Mouse (Mus musculus) layer of hippocampus, postnatal 36 days (tissue): Measurements from ENCODE around the gene Pigm. TPM values are rescaled to one million over a fixed set of nuclear protein-coding genes. Genes with fewer than 3 reads are reported as not detected.

Source experiments
- DNase-seq, 2 experiments: peaks; one replicate each; pipeline ENCODE4 v3.0.0; 2022
- total RNA-seq, 2 experiments: library from RNA; stranded (reverse); gene quantifications; 2 replicates each; pipeline ENCODE4 v1.2.3; 2021

The Pigm gene
- total RNA-seq, 2 experiments from 2014 or later, result 9.1 TPM

DNA sequence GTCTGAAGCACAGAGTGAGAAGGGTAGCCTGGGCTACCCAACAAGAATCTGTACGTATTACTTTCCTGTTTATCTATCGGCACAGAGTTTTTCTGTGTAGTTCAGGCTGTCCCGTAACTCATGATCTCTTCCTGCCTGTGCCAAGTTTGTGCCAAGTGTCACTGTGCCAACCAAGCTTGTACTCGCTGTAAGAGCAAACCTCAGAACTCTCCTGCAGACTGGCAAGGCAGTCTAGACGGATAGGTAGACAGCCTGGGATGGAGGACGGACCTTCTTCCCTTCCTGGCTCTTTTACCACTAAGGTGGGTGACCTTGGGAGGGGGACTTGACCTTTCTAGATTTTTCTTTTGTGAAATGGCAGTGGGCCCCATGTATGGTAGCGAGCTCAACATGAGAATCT, 38.7 kb downstream of the Pigm start:
- DNase-seq, result no peak

DNA sequence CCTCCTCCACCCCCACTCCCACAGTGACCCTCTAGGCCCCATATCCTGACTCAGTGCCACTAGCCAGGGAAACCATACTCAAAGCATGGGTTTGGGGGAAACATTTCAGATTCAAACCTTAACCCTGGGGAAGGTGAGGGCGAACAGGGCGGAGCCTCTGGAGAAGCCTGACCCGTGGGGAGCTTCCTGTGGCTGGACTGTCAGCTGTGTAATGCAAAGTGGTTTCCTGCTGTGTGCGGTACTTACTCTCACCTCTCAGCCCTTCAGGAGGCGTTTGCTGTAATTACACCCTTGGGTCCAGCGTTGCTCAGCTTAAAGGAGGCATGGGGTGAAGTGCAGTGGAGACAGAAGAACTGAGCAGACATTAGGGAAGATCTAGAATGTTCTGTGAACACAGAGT, 41.8 kb downstream of the Pigm start:
- no peak for DNase-seq

DNA sequence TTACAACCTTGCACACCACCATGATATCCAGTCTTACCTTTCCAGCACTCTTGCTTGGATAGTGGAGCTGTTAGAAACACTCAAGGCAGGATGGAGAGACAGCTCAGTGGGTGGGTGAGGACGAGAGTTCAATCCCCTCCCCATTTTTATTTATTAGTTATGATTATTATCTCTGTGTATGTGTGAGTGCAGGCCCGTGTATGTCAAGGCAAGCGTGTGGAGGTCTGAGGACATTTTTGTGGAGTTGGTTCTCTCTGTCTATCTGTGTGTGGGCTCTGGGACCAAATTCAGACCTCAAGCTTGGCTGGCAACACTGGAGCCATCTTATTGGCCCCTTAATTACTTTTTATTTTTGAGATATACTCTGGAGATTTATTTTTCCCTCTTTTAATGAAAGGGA, 42.3 kb downstream of the Pigm start:
- no peak for DNase-seq

DNA sequence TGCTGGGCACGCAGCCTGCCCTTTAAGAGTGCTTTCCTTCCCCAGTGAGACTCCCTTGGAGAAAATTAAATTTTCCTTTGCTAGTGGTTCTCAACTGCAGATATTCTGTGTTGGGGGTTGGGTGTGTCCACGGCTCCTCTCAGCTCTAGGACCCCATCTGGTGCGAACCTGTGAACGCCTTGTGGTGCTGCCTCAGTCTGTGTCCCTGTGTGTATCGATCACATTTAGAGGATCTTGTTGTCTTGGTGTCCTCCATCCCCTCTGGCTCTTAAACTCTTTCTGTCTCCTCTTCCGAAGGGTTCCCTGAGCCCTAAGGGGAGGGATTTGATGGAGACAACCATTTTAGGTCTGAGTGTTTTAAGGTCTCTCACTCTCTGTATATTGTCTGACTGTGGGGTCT, 43.8 kb downstream of the Pigm start:
- no peak for DNase-seq

DNA sequence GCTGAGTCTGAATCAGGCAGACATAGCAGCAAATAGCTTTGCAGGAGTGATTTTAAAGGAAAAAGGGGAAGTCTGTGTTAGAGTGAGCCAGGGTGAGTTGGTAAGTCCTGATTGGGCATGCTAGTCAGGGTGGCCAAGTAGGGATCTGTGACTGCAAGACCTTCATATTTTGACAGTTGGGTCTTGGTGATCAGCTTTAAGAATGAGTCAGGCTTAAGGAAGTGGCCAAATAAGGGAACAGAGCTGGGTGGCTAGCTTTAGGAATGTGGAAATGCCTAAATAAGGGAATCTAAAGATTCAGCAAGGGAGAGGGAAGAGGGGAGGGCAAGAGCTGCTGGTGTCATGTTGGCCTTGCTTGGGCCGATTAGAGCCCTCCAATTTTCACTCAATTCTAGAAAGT, 47.0 kb downstream of the Pigm start:
- DNase-seq, result no peak

DNA sequence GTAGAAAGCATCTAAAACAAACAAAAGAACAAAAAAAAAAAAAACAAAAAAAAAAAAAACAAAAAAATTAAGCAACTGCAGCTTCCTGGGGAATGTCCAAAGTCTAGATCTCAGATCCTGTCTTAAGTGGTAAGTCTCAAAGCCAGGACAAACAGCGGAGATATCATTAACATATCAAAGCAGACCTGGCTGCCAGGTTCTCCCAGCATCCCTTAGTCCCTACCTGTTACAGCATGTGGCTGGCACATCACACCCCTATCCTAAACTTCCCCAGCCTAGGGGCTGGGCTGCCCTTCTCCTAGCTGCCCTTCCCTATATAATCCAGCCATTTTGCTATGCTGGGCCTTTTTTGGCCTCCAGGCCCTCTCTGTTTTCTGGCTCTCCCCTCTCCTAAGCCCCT, 50.1 kb downstream of the Pigm start:
- DNase-seq, result no peak

DNA sequence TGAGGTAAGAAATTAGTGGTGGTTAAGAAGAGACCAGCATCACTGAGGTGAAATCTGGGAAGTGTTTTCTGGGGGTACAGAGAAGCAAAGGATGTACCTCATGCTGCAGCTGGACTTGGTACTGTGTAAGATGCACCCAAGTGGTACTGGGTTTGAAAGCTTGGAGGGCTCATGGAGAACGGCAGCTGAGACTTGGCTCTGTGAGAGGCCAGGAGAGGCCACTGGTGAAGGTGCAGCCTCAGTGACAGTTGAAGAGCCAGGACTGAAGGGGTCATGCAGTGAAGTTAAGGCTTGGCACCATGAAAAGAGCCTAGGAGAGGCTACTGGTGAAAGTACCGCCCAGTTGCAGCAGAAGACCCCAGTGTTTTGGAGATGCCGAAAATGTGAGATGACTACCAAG, 51.5 kb downstream of the Pigm start:
- no peak for DNase-seq

DNA sequence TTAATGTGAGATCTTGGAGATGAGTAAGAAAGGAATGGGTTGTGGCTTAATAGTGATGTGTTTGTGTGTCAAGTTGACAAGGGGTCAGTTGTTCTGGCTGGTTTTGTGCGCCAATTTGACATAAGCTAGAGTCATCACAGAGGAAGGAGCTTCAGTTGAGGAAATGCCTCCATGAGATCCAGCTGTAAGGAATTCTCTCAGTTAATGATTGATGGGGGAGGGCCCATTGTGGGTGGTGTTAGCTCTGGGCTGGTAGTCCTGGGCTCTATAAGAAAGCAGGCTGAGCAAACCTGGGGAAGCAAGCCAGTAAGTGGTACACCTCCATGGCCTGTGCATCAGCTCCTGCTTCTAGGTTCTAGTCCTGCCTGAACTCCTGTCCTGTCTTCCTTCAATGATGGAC, 52.3 kb downstream of the Pigm start:
- DNase-seq, result no peak

DNA sequence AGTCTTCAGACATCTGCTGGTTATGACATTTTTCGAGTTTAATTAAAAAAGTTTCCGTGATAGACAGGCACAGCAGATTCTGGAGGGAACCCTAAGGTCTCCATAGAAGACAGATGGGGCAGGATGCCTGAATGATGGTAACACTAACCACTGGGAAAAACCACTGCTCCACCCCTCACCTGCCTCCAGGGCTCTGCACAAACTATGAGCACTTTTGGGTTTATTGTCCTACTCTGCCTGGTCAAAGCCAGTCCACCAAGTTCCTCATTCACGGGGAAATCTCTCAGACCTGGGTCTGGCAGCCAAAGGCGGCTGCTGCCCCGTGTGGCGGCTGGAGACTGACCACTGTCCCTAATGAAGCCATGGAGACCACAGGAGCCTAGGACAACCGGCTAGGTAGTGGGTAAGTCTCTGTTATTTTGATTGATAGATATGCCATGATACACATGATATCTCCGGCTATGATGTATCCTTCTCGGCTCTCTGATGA, 54.4 kb downstream of the Pigm start:
- DNase-seq, result no peak

DNA sequence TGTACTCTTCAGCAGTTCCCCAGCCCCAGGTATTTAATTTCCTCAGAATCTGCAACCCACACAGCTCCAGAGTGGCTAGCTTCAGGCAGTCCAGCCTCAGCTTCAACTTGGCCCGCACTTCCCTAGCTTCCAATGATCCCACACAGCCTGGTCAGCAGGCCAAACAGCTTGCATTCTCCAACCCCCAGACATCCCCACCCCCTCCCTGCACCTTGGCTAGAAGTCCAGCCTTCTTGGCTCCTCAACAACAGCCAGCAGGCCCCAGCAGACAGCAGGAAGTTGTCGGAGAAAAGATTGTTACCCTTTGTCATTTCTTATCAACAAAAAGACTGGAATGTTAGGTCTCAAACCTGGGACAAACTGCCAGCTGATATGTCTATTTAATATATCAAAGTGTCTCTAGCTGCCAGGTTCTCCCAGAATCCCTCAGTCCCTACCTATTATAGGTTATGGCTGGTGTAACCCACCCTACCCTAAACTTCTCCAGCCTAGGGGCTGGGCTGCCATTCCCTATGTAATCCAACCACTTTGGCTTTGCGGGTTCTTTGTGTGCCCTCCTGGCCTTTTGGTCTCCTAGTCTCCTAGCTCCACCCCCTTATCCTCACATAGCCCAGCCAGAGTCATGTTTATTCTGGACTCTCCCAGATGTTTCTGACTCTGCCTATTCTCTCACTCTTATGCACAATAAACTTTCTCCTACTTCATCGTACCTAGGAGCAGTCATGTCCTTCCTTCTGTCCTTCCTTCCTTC, 55.7 kb downstream of the Pigm start:
- DNase-seq, result no peak

DNA sequence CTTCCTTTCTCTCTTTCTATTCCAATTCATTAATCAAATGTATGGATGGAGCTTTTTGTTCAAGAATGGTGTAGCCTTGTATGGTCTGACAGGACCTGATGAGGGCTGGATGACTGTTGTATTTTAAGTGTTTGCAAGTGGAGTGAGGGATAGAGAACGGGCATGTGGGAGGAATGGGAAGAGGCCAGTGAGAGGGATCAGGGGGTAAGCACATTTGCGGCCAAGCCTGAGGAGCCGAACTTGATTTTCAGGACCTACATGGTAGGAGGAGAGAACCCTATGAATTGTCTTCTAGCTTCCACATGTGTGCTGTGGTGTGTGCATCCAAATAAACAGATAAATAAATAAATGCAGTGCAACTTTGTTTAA, 56.2 kb downstream of the Pigm start:
- no peak for DNase-seq

DNA sequence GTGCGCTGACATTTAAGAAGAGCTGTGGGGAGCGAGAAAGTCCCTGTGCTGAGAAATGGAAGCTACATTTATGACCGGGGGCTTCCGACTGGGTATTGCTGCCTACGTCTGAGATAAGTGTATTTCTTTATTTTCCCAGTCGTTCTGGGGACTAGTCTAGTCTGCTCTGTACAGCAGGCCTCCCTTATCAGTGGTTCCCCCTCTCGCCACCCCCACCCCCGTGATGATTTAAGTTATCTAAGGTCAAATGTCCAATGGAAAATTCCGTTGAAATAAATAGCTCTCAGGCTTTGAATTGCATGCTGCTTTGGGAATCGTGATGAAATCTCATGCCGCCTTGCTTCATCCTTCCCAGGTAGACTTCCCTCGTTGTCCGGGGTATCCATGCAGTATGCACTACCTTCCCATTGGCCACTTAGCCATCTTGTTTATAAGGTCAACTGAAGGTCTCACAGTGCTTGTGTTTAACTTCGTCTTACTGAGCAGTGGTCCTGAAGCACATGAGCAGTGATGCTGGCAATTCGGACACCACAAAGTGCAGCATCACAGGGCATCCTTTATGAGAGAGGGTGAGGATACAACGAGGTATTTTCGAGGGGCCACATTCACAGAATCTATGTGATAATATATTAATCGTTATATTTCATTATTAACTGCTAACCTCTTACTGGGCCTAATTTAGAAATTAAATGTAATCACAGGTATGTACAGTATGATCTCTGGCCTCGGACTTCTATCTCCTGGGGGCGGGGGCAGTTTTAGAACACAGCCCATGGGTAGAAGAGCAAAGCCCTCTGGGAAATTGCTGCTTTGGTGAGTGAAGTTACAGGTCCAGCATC, 56.9 kb downstream of the Pigm start:
- DNase-seq, result no peak

Other genes with a start within 250 kb of the Pigm start
- gene Pex19, start 249.8 kb upstream of the Pigm start, total RNA-seq, result 10 to 100 TPM; 89.2 to 95.3 TPM
- gene Dcaf8, start 228.5 kb upstream of the Pigm start, total RNA-seq, result 100 to 1,000 TPM; 103 to 105 TPM
- 100 to 1,000 TPM; 418 to 426 TPM for gene Pea15a, start 169.7 kb upstream of the Pigm start, total RNA-seq
- under 1 TPM in 1 of 2 experiments, not detected in 1; 0.87 TPM for gene Casq1, start 156.7 kb upstream of the Pigm start, total RNA-seq
- not detected for gene Atp1a4, start 118.1 kb upstream of the Pigm start, total RNA-seq
- 100 to 1,000 TPM; 256 to 272 TPM for gene Igsf8, start 114.9 kb upstream of the Pigm start, total RNA-seq
- gene Atp1a2, start 78.5 kb upstream of the Pigm start, total RNA-seq, result 100 to 1,000 TPM; 577 to 614 TPM
- 10 to 100 TPM; 63.6 to 66.8 TPM for gene Kcnj9, start 47.2 kb upstream of the Pigm start, total RNA-seq
- gene Kcnj10, start 35.3 kb upstream of the Pigm start, total RNA-seq, result 10 to 100 TPM; 89.3 to 94.4 TPM
- under 1 TPM in 1 of 2 experiments, not detected in 1; 0.28 TPM for gene Slamf9, start 98.8 kb downstream of the Pigm start, total RNA-seq
- 10 to 100 TPM in 1 of 2 experiments, 1 to 10 TPM in 1; 8.0 to 10.7 TPM for gene Igsf9, start 105.2 kb downstream of the Pigm start, total RNA-seq
- gene Tagln2, start 123.5 kb downstream of the Pigm start, total RNA-seq, result 1 to 10 TPM; 8.7 to 9.2 TPM
- gene Cfap45, start 144.3 kb downstream of the Pigm start, total RNA-seq, result 1 to 10 TPM; 4.0 to 5.5 TPM
- gene Vsig8, start 179.4 kb downstream of the Pigm start, total RNA-seq, result under 1 TPM; 0.25 to 0.67 TPM
- not detected for gene Slamf8, start 214.0 kb downstream of the Pigm start, total RNA-seq
- not detected for gene Fcrl6, start 226.0 kb downstream of the Pigm start, total RNA-seq